Mouse (Mus musculus): Measurements from ENCODE around the gene Tmem131. TPM values are rescaled to one million over a fixed set of nuclear protein-coding genes. Genes with fewer than 3 reads are reported as not detected.

Tmem131 gene
- polyA plus RNA-seq, 1 experiment, result 169 TPM

DNA sequence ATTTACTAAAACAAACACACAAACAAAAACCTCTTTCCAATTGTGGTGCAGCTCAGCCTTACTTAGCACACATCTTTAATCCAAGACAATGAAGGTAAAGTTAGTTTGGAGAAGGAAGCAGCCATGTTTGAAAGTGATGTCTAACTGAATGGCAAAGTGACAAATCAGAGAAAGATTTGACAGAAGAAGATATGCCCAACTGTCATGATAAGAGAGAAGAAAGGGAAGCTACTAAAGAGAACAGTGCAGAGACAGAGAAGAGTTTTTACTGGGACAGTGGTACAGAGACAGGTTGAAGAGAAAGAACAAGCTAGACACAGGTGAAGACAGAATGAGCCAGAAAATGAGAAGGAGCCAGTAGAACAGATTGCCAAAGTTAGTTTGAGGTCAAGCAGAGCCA lies 19.6 kb downstream of the Tmem131 start:
- TF ChIP-seq CTCF (IDR thresholded peaks at IDR 0.05; ENCODE audit: insufficient read depth, low read depth, low read length) (no peak), POLR2A (IDR thresholded peaks at IDR 0.05; ENCODE audit: insufficient read depth, low read depth, low read length) (no peak)
- no peak overlapping the region for H3K4me3 ChIP-seq (ENCODE audit: insufficient read depth, low read depth, low read length)
- H3K4me1 ChIP-seq (ENCODE audit: control insufficient read depth, insufficient read depth, low read length), result peaks cover 31% of the 10 kb centered on the region
- peak overlapping the region; percentile 73; the same call in 1 of the 2 replicates for H3K27ac ChIP-seq (ENCODE audit: insufficient read depth, low read depth, low read length)

DNA sequence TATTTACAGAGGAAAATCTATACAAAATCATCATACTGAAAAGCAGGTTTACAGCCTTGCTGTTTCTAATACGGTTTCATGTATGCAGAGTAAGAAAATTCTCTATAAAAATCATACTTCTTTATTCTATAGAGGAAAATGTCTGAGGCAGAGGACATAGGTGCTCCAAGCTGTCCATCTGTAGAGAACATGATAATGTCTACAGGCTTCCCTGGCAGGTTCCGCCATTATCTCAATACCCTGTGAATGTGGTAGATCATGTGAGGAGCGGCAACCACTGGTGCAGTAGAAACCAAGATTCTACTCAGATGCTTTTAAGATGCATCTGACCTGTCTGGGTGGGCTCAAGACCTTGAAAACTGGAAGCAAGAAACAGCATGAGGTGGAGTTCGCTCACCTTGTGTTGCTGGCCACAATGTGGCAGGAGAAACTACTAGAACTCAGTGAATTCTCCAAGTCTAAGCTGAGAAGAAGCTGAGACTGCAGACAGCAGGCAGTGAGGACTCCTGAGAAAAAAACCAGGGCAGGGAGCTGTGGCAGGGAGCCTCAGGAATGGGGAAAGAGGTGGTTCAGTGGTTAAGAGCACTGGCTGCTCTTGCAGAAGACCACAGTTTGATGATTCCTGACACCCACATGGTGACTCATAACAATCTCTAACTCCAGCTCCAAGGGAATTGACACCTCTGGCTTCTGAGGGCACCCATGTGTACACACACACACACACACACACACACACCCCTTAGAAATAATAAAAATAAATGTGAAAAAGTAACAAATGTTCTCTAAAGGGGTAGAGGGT lies 20.6 kb downstream of the Tmem131 start:
- no peak for TF ChIP-seq CTCF (IDR thresholded peaks at IDR 0.05; ENCODE audit: insufficient read depth, low read depth, low read length)
- no peak for TF ChIP-seq POLR2A (IDR thresholded peaks at IDR 0.05; ENCODE audit: insufficient read depth, low read depth, low read length)
- Histone ChIP-seq H3K4me1 (ENCODE audit: control insufficient read depth, insufficient read depth, low read length) (peaks cover 35% of the 10 kb centered on the region), H3K4me3 (ENCODE audit: insufficient read depth, low read depth, low read length) (no peak overlapping the region), H3K27ac (ENCODE audit: insufficient read depth, low read depth, low read length) (0 out of 2 replicates have a peak overlapping the region, but pooled peaks have one; percentile 2)
- 98% methylated on average over 4 of the region's 4 CpGs for WGBS

DNA sequence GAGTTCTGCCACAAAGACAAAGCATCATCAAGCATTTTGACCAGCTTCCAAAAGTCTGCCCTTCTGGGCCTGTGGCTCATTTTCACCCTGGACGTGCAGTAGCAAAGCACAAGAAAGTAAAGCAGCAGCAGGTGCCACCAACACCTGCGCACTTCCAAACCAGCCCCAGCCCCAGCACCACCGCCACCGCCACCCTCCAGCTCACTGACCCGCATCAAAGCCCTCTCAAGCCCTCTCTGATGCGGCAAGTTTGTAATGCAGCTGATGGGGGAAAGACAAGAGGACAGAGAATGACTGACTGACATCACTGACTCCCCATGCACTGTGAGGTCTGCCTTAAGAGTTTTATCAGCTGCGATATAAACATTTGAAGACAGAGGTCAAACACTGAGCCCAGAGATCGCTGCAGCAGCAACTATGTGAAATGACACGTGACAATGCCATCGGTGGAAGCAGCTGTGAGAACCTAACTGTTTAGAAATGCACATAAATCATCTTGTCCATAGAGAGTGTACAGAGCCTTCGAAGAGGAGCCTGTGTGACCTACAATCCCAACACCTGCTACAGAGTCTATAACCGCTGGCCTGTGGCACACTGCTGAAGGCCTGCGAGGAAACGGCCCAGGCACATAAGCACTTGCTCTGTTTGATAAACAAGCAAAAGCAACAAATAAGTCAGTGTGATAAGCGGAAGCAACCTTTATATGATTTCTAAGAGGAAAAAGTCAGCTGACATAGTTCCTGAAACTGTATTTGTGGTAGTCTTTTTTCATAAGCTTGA lies 21.7 kb downstream of the Tmem131 start:
- 67% methylated on average over 15 of the region's 15 CpGs for WGBS
- Histone ChIP-seq H3K4me3 (ENCODE audit: insufficient read depth, low read depth, low read length) (no peak overlapping the region), H3K4me1 (ENCODE audit: control insufficient read depth, insufficient read depth, low read length) (peaks cover 34% of the 10 kb centered on the region), H3K27ac (ENCODE audit: insufficient read depth, low read depth, low read length) (peak overlapping the region; percentile 16; the same call in 1 of the 2 replicates)
- TF ChIP-seq CTCF (IDR thresholded peaks at IDR 0.05; ENCODE audit: insufficient read depth, low read depth, low read length) (no peak), POLR2A (IDR thresholded peaks at IDR 0.05; ENCODE audit: insufficient read depth, low read depth, low read length) (no peak)

DNA sequence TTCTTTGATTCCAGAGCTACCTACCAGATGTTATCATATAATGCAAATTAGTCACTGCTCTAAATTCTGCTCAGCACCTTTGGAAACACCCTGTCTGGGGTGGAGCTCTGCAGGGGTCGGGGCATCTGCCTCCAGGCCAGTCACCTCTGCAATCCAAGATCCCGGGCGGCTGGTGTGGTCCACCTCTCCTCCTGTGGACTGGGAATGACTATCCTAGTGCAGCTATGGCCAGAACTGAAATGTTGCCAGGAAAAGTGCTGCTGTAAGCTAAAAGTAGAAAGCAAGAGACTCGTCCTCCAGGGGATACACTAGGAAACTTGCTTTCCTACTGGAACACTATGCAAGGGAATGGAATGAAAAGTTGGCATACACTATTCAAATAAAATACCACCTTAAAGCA lies 22.7 kb downstream of the Tmem131 start:
- Histone ChIP-seq H3K4me1 (ENCODE audit: control insufficient read depth, insufficient read depth, low read length) (peaks cover 32% of the 10 kb centered on the region), H3K4me3 (ENCODE audit: insufficient read depth, low read depth, low read length) (no peak overlapping the region), H3K27ac (ENCODE audit: insufficient read depth, low read depth, low read length) (peak overlapping the region; percentile 61; the same call in 1 of the 2 replicates)
- WGBS, result 62% methylated on average over 4 of the region's 4 CpGs
- TF ChIP-seq POLR2A (IDR thresholded peaks at IDR 0.05; ENCODE audit: insufficient read depth, low read depth, low read length) (no peak), CTCF (IDR thresholded peaks at IDR 0.05; ENCODE audit: insufficient read depth, low read depth, low read length) (no peak)

DNA sequence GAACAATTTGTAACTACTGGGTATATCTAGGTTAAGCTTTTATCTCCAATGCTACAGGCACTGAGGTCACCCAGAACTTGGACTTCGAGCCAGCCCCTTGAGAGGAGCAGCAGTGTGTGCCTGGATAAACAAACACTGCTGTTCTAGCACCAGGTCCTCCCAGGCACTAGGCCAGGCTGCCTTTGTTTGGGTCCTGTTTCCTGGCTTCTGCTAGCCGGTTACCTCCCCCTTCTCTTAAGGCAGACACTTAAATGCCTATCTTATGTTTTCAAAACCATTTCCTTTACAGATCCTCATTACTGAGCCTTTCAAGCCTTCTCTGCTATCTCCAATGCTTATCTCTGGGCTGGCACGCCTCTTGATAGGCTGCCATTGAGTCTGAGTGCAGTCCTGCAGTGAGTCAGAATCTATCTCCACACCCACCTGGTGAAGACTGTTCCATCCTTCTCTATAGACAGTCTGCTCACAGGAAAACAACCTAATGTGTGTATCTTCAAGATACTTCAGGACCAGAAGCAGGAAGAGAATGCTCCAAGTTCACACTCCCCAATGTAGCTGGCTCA lies 23.2 kb downstream of the Tmem131 start:
- Histone ChIP-seq H3K4me1 (ENCODE audit: control insufficient read depth, insufficient read depth, low read length) (peaks cover 35% of the 10 kb centered on the region), H3K27ac (ENCODE audit: insufficient read depth, low read depth, low read length) (peak overlapping the region; percentile 61), H3K4me3 (ENCODE audit: insufficient read depth, low read depth, low read length) (no peak overlapping the region)
- WGBS, result 16% methylated on average over 3 of the region's 3 CpGs
- TF ChIP-seq POLR2A (IDR thresholded peaks at IDR 0.05; ENCODE audit: insufficient read depth, low read depth, low read length) (no peak), CTCF (IDR thresholded peaks at IDR 0.05; ENCODE audit: insufficient read depth, low read depth, low read length) (no peak)

DNA sequence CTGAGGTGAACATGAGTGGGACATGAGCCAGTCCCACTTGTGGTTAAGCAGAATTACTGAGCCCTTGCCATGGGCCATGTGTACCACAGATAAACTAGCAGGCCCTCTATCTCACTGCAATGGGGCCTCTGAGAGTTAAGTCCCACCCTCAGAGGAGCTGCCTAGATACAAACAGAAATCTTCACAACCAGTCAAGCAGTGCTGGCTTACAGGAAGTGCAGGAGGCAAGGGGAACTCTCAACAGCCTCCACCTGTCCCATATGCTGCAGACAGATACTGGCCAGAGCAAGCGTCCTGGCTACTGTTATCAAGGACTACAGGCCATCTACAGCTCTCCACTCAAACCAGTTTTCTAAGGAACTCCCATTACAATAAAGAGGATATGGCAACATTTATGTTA lies 23.7 kb downstream of the Tmem131 start:
- Histone ChIP-seq H3K27ac (ENCODE audit: insufficient read depth, low read depth, low read length) (no peak overlapping the region; the same call in 1 of the 2 replicates), H3K4me3 (ENCODE audit: insufficient read depth, low read depth, low read length) (no peak overlapping the region)
- WGBS, result 82% methylated on average over 1 of the region's 1 CpGs

DNA sequence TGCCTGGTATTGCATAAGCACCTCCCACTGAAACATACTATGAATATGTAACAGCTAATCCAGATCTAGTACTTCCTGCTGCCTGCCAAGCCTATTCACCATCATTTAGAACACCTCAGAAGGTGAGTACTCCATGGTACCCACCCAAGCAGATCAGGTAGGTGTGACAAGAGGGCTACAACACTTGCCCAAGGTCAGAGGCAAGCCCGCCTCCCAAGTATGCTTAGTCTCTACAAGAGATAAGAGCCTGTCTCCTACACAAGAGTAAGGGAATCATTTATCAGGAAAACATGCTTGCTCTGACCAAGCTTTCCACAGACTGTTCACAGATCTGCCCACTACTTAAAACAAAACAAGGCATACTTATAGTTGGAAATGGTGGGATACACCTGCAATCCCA lies 26.0 kb downstream of the Tmem131 start:
- Histone ChIP-seq H3K27ac (ENCODE audit: insufficient read depth, low read depth, low read length) (no peak overlapping the region), H3K4me3 (ENCODE audit: insufficient read depth, low read depth, low read length) (no peak overlapping the region), H3K4me1 (ENCODE audit: control insufficient read depth, insufficient read depth, low read length) (peaks cover 29% of the 10 kb centered on the region)
- TF ChIP-seq CTCF (IDR thresholded peaks at IDR 0.05; ENCODE audit: insufficient read depth, low read depth, low read length) (no peak), POLR2A (IDR thresholded peaks at IDR 0.05; ENCODE audit: insufficient read depth, low read depth, low read length) (no peak)
- 97% methylated on average over 1 of the region's 1 CpGs for WGBS

More for the DNA sequence above, 23.7 kb downstream of the Tmem131 start:
- peaks cover 35% of the 10 kb centered on the region for H3K4me1 ChIP-seq (ENCODE audit: control insufficient read depth, insufficient read depth, low read length)
- TF ChIP-seq POLR2A (IDR thresholded peaks at IDR 0.05; ENCODE audit: insufficient read depth, low read depth, low read length), result no peak
- TF ChIP-seq CTCF (IDR thresholded peaks at IDR 0.05; ENCODE audit: insufficient read depth, low read depth, low read length), result no peak

DNA sequence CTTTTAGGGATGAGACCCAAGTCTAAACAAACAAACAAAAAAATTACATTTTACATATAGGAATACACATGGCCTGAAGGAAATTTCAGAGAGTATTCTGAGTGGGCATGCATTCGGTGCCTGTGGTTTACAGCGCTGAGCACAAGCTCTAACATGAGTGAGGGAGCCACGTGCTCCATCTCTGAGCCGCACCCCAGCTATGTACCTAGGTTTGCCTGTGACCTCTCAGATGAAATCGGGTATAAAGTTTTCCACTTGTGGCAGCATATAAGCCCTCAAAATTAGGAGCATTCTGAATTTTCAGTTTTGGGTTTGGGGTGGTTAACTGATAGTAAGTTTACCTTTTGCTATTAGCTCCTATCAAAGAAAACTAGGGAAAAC lies 28.3 kb downstream of the Tmem131 start:
- WGBS, result 83% methylated on average over 5 of the region's 5 CpGs
- no peak overlapping the region for H3K4me3 ChIP-seq (ENCODE audit: insufficient read depth, low read depth, low read length)
- TF ChIP-seq CTCF (IDR thresholded peaks at IDR 0.05; ENCODE audit: insufficient read depth, low read depth, low read length), result no peak
- TF ChIP-seq POLR2A (IDR thresholded peaks at IDR 0.05; ENCODE audit: insufficient read depth, low read depth, low read length), result no peak

More for the DNA sequence above, 28.3 kb downstream of the Tmem131 start:
- no peak overlapping the region for H3K27ac ChIP-seq (ENCODE audit: insufficient read depth, low read depth, low read length)
- H3K4me1 ChIP-seq (ENCODE audit: control insufficient read depth, insufficient read depth, low read length), result peaks cover 19% of the 10 kb centered on the region
